Mouse (Mus musculus): Measurements from ENCODE around the gene Carf. TPM values are rescaled to one million over a fixed set of nuclear protein-coding genes. Genes with fewer than 3 reads are reported as not detected.
A peak's percentile ranks its signal among the peaks of the same experiment; 100 is the strongest.
"Not testable (repeated sequence)": the region's sequence is repeated elsewhere in the genome, so short reads cannot be mapped to it uniquely, and the experiment has no call there.

Gene Carf
- 1 to 10 TPM; 3.4 to 4.9 TPM for total RNA-seq (2021)
- long read RNA-seq, experiment 1 = 0 reads
- long read RNA-seq, experiment 2, partial matches to known transcripts = 0 of 1 reads
- long read RNA-seq, experiment 2, other reads (novel, unspliced or antisense) = 1 of 1 reads

GRCm38 (mm10) chr1:60098024-60098781 is at the start of gene Carf, which contains the start of gene Wdr12:
Gene Carf (plus strand): TSS chr1:60098247.
Gene Wdr12 (minus strand): TSS chr1:60098645.
- intact Hi-C loops (cut with DNase I) = no loop called here
- DNase-seq = peak; percentile 93

DNA sequence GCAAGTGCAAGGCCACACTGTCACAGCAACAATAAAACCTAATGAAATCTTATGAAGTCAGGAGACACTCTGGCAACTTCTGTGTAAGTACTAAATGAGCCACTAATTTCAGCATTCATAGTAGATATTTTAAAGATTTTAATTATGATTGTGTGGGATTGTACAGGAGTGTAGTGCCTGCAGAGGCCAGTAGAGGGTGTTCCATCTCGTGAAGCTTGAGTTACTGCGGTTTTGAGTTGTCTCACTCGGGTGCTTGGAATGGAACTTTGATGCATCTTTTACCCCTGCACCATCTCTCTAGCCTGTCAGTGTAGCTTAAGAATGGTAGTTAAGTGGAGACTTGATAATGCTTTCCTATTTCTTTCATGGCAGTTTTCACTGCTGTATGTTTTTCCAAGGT is 43.4 kb upstream of the Carf start:
- intact Hi-C loops (cut with DNase I) = no loop called here
- no peak for DNase-seq

- no peak for DNase-seq
- intact Hi-C loops (cut with DNase I) = no loop called here
Observed at GRCm38 (mm10) chr1:60056310-60056709, 41.7 kb upstream of the Carf start.

- DNase-seq; intact Hi-C loops (cut with DNase I): not testable (repeated sequence)
Observed at GRCm38 (mm10) chr1:60070725-60071124, 27.3 kb upstream of the Carf start.

DNA sequence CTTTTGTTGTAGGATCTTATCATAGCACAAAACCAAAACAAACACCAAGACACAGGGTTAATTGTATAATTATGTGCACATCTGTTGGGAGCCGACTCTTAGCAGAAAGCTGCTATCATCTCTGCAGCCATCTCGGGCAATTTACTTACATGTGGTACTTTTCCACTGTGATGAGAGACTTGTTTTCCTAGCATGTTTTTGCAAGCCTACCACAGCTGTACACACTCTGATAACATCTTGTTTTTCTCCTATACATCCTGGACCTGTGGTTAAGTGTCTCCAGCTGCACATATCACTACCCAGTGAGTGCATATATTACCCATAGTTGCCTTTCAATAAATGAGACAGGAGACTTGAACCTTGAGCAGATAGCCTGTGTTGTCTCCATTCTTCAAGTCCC is 23.1 kb upstream of the Carf start:
- intact Hi-C loops (cut with DNase I) = no loop called here

GRCm38 (mm10) chr1:60075590-60075989 is 22.5 kb upstream of the Carf start:
- intact Hi-C loops (cut with DNase I) = no loop called here

More for the DNA sequence above, 23.1 kb upstream of the Carf start:
- DNase-seq = no peak

GRCm38 (mm10) chr1:60076411-60076810 is 21.6 kb upstream of the Carf start:
- no peak for DNase-seq
- intact Hi-C loops (cut with DNase I) = no loop called here

More at GRCm38 (mm10) chr1:60075590-60075989, 22.5 kb upstream of the Carf start:
- DNase-seq = no peak

GRCm38 (mm10) chr1:60096572-60097276 is 1.3 kb upstream of the Carf start:
- DNase-seq = no peak
- intact Hi-C loops (cut with DNase I) = no loop called here

GRCm38 (mm10) chr1:60097277-60098023 is 597 bp upstream of the Carf start:
- intact Hi-C loops (cut with DNase I) = no loop called here
- peak; percentile 20 to 38 for DNase-seq

DNA sequence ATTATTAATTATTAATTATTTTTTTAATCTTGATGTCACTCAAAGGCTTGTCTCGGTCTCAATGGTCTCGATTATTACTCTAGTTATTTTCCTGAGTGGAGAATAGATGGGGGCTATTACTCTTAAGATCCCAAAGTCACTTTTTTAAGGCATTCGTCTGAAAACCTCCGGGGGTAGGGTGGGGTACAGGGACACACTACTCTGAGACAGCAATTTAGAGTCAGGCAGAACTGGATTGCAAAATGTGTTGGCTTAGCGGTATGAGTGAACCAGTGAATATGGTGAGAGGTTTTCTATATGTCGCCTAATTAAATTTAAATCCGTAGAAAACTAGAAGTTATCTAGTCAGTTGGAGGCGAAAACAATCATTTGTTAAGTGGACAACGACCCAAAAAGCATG is 792 bp downstream of the Carf start:
- intact Hi-C loops (cut with DNase I) = no loop called here
- DNase-seq = no peak

DNA sequence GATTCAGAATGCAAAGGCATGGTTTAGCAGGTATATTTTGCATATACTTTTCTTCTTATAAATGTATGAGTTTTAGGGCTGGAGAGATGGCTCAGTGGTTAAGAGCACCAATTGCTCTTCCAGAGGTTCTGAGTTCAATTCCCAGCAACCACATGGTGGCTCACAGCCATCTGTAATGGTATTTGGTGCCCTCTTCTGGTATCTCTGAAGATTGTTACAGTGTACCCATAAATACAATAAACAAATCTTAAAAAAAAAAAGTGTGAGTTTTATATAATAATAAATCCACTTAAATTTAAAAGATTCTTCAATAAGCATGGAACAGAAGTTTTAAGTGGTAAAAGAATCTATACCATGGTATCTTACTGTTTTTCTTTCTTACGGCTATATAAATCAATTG is 6.5 kb downstream of the Carf start:
- no peak for DNase-seq
- intact Hi-C loops (cut with DNase I) = no loop called here

DNA sequence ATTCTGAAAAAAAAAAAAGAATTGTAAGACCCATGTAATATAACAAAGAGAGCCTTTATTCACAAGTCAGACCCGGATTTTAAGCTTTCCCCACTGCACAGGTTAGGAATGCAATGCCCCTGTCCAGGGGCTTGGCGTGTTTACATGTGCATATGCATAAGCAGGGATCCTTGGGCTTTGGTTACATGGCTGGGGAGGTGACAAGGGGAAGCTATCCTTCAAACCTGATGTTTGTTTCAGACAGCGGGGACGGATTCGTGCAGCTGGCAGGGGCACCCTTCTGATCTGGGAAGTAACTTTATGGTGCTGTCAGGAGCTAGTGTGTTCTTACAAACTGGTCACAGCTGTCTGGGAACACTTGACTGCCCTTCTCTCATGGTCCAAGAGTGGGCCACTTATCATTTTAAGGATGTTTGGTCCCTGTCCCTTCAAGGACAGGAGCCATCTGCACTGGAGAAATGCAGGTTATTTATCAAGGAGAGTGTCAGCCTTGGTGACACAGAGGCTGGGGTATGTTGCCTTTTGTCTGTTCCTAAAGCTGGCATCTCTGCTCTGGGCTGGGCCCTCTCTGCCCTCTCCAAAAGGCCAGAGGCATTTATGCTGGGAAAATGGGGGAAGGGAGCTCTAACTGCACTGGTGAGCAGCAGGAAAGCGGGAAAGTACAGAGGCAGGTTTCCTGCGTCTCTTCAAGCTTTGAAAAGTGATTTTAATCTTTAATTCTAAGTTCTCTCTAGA is 19.8 kb downstream of the Carf start:
- intact Hi-C loops (cut with DNase I) = no loop called here
- no peak for DNase-seq

DNA sequence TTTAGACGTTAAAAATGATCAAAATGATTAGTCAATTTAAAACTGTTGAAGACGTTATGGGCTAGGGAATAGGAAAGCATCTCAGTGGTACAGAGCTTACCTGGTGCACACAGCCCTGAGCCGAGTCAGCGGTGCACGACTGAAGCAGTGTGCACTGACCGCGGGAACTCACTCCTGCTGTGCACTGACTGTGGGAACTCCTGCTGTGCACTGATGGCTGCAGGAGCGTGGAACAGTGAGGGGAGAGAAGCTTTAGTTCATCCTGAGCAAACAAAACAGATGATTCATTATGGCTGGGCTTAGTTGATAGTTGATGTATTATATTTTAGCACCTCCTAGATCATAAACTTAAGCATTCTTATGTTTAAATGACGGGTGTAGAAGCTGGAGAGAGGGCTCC is 39.3 kb downstream of the Carf start:
- DNase-seq = no peak
- intact Hi-C loops (cut with DNase I) = no loop called here

GRCm38 (mm10) chr1:60152700-60153099 is 54.7 kb downstream of the Carf start:
- intact Hi-C loops (cut with DNase I) = no loop called here
- no peak for DNase-seq

- intact Hi-C loops (cut with DNase I) = loop anchor here (5.0 kb wide), 3 partner anchors 36 to 116 kb away; no protein-coding TSS in a partner anchor
- DNase-seq = no peak
Observed at GRCm38 (mm10) chr1:60156651-60157050, 58.6 kb downstream of the Carf start.

GRCm38 (mm10) chr1:60158411-60158810 is 60.4 kb downstream of the Carf start:
- DNase-seq = peak; percentile 42 to 55
- intact Hi-C loops (cut with DNase I) = loop anchor here (5.0 kb wide), 3 partner anchors 34 to 114 kb away; no protein-coding TSS in a partner anchor

DNA sequence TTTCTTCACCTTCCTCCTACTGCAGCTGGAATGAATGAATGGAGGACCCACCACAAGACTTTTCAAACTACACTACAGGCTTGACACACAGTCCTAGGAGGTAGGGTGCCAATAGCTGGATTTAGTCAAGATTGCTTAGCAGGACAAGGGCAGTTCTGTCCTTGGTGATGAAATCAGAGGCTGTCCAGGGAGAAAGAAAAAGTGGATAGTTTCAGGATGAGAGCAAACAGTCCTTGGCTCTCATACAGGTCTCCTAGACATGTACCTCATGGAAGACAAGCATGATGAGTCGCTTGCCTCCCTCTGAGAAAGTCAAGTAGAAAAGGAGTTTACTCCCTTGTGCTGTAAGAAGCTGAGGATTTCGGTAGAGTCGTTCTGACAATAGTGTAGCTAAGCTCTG is 65.6 kb downstream of the Carf start:
- intact Hi-C loops (cut with DNase I) = no loop called here
- no peak for DNase-seq

DNA sequence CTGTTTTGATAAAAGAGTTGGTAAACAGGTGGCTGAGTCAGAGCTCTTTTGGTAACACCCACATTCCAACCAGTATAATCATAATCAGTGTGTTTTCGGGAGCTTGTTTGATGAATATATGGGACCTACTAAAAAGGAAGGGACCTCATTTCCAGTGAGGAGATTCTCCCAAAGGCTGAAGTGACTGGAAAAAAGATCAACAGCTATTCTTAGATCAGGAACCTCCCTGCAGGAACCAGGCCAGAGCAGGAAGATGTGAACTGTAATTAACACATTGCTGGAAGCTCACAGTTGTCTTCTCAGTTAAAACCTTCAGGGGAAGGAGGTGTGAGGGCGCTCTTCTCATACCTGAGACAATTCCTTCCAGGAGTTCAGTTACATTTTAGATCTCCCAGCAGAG is 71.6 kb downstream of the Carf start:
- no peak for DNase-seq
- intact Hi-C loops (cut with DNase I) = no loop called here

- intact Hi-C loops (cut with DNase I) = no loop called here
Observed at GRCm38 (mm10) chr1:60170251-60170650, 72.2 kb downstream of the Carf start.

DNA sequence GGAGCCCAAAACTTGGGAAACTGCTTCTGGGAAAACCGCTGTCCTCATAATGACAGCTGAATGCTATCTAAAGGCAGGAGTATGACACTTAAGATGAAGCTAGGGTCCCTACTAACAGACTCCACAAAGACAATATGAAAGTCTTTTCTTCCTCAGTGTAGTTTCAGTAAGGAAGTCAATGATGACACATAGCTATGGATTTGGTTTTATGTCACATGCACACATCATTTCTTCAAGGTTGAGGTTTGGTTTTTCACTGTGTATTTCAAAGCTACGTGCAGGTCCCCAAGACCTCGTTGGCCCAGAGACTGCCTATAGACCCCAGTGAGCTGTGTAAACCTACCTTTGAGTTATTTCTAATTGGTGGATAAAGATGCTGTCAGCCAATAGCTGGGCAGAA is 75.1 kb downstream of the Carf start:
- intact Hi-C loops (cut with DNase I) = no loop called here
- no peak for DNase-seq

More at GRCm38 (mm10) chr1:60170251-60170650, 72.2 kb downstream of the Carf start:
- DNase-seq = no peak
